Mouse (Mus musculus) layer of hippocampus, postnatal 25 days (tissue): ENCODE data around the gene Hilpda. TPM values are rescaled to one million over a fixed set of nuclear protein-coding genes. Genes with fewer than 3 reads are reported as not detected.

Source experiments
- total RNA-seq, 2 experiments: library from RNA; stranded (reverse); gene quantifications; 2 replicates each; pipeline ENCODE4 v1.2.3; 2021

The Hilpda gene
- total RNA-seq, 2 experiments from 2014 or later = 4.6 to 6.6 TPM

Other genes starting within 250 kb of the Hilpda start
- gene Lep, start 212.3 kb upstream of the Hilpda start, total RNA-seq = not detected
- gene Rbm28, start 107.5 kb upstream of the Hilpda start, total RNA-seq = 10 to 100 TPM; 35.6 to 49.6 TPM
- 1 to 10 TPM; 3.2 to 3.6 TPM for gene Prrt4, start 92.9 kb upstream of the Hilpda start, total RNA-seq
- 10 to 100 TPM; 44.4 to 48.3 TPM for gene Impdh1, start 56.1 kb upstream of the Hilpda start, total RNA-seq
- 1 to 10 TPM in 1 of 2 experiments, not detected in 1; 1.0 TPM for gene Fam71f2, start 7.1 kb downstream of the Hilpda start, total RNA-seq
- not detected for gene Fam71f1, start 46.7 kb downstream of the Hilpda start, total RNA-seq
- 10 to 100 TPM; 69.6 to 72.7 TPM for gene Calu, start 75.6 kb downstream of the Hilpda start, total RNA-seq
- under 1 TPM; 0.19 to 0.20 TPM for gene Opn1sw, start 116.0 kb downstream of the Hilpda start, total RNA-seq
- 10 to 100 TPM; 59.8 to 60.9 TPM for gene Ccdc136, start 123.8 kb downstream of the Hilpda start, total RNA-seq
- gene Flnc, start 160.8 kb downstream of the Hilpda start, total RNA-seq = 1 to 10 TPM in 1 of 2 experiments, under 1 TPM in 1; 0.96 to 1.4 TPM
- gene Atp6v1f, start 195.2 kb downstream of the Hilpda start, total RNA-seq = 100 to 1,000 TPM; 241 to 263 TPM
- under 1 TPM in 1 of 2 experiments, not detected in 1; 0.59 TPM for gene Atp6v1fnb, start 198.9 kb downstream of the Hilpda start, total RNA-seq
- 1 to 10 TPM; 2.1 to 3.0 TPM for gene Kcp, start 235.5 kb downstream of the Hilpda start, total RNA-seq